Mouse (Mus musculus) 3134 (cell line): ENCODE results near the gene Gm10322.

Experiments used
- DNase-seq: peaks from one replicate; pipeline ENCODE4 v3.0.0-alpha.2; 2011; ENCODE audit warnings: low spot score; ENCODE audit not compliant: insufficient read length; ENCODE audit errors: extremely low read depth

The Gm10322 gene

GRCm38 (mm10) chr10:59643645-59644044, 27.8 kb downstream of the Gm10322 start:
- no peak for DNase-seq

DNA sequence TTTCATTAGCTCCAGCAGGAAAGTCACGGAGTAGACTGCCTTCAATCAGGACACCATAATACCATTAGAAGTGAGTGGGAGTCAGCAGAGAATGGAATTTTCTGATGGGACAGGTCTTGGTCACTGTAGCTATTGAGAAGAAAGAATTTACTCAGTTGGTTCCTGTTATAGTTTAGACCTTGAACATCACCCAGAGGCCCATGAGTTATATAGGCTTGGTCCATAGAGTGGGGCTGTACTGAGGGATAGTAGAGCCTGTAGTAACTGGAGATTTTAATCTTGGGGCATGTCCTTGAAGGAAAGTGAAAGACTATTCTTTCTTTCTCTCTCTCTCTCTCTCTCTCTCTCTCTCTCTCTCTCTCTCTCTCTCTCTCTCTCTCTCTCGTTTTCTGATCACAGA, 28.8 kb downstream of the Gm10322 start:
- DNase-seq, result no peak

- DNase-seq, result no peak
Observed at GRCm38 (mm10) chr10:59645153-59645552, 29.3 kb downstream of the Gm10322 start.

DNA sequence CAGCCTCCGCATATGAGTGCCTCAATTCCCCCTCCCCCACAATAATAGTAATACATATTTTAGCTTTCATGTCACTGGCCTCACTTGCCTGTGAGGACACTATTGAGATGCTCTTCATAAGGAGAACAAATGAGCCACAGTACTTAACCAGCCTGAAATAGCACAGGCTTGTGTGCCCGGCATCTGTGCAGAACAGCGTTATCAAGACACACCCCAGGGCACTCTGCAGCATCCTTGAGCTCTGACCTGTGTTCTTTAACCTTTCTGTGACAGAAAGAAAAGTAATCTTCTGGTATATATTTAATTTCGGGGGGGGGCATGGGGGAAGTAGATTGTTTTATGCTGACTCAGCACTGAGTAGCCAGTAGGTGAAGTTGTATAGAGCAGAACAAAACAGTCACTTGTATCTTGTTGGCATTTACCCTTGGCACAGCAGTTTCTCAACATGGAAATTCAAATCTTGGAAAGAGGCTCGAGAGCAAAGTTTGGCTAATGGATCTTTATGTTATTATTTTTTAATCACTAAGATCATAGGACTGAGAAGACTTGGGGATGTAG, 31.0 kb downstream of the Gm10322 start:
- no peak for DNase-seq

GRCm38 (mm10) chr10:59656799-59657198, 40.9 kb downstream of the Gm10322 start:
- peak; percentile 21 for DNase-seq

GRCm38 (mm10) chr10:59664765-59665164, 48.9 kb downstream of the Gm10322 start:
- DNase-seq, result no peak

GRCm38 (mm10) chr10:59665503-59666291, 49.8 kb downstream of the Gm10322 start:
- DNase-seq, result no peak
